Comparison of ENCODE assay signal across 8 mouse cellular contexts in the genomic region with DNA sequence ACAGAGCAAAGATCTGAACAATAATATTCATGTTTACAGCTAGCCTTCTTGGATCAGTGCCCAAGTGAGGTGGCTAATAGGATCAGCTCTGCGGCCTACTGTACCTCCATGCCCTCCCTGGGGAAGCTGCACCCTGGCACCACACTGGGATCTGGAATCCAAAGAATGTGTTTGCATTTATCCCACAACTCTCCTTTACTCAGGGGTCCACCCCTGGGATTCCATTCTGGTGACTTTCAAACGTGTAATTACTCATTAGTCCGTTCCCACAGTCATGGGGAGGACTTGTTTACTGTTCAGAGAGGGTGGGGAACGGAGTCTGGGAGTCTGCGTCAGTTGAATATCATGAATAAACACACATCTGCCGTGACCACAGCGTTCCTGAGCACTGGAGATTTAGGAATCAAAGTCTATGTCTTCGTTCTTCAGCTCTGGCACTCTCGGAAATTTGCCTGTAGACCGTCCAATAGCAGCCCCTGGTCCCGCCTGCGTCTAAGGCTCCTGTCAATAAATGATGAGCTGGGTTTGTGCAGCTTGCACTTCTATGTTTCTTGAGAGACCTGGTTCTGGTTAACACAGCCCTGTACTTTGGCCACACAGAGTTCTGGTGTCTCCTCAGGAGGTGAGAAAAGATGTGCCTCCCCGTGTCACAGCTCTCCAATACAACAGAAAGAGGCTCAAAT.
DNase-seq lines count a peak whose midpoint lies in the region; ATAC-seq lines count a peak whose summit lies in the region.

No protein-coding gene starts in this region.

- no peaks in the 10 kb centered on the region for H3K9me3 ChIP-seq in limb, embryonic 13.5 days
- H3K9me3 ChIP-seq in liver, embryonic 11.5 days (ENCODE audit: control insufficient read depth, low read length): no peaks in the 10 kb centered on the region

- no peaks in the 10 kb centered on the region for H3K27me3 ChIP-seq in limb, embryonic 13.5 days
- no peaks in the 10 kb centered on the region for H3K27me3 ChIP-seq in liver, embryonic 11.5 days (replicated peaks; ENCODE audit: control insufficient read depth, insufficient read depth, low read length)

- H3K27ac ChIP-seq in limb, embryonic 13.5 days: no peak overlapping the region
- H3K27ac ChIP-seq in liver, embryonic 11.5 days (ENCODE audit: low read depth, low read length): no peak overlapping the region

- H3K4me3 ChIP-seq in limb, embryonic 13.5 days: no peak overlapping the region
- no peak overlapping the region for H3K4me3 ChIP-seq in liver, embryonic 11.5 days (ENCODE audit: low read depth, low read length)

- WGBS in limb, embryonic 13.5 days: 21% methylated on average over 13 of the region's 13 CpGs
- 30% methylated on average over 13 of the region's 13 CpGs for WGBS in liver, embryonic 11.5 days

- no peak overlapping the region for H3K9ac ChIP-seq in limb, embryonic 13.5 days
- H3K9ac ChIP-seq in liver, embryonic 11.5 days (ENCODE audit: low read depth, low read length): no peak overlapping the region

- 0 out of 2 replicates have a peak, but pooled peaks have one; percentile 32 for ATAC-seq in limb, embryonic 13.5 days (ENCODE audit: low FRiP score, low read depth)
- ATAC-seq in liver, embryonic 11.5 days (replicated peaks; ENCODE audit: low FRiP score): no peak
- ATAC-seq in erythroblast, adult 5-6 weeks (replicated peaks; ENCODE audit: low FRiP score, poor library complexity, severe bottlenecking): no peak

- H3K4me2 ChIP-seq in limb, embryonic 13.5 days (replicated peaks): no peak overlapping the region
- no peak overlapping the region for H3K4me2 ChIP-seq in liver, embryonic 11.5 days

- H3K4me1 ChIP-seq in limb, embryonic 13.5 days: peaks cover 15% of the 10 kb centered on the region
- H3K4me1 ChIP-seq in liver, embryonic 11.5 days (replicated peaks; ENCODE audit: control insufficient read depth, insufficient read depth, low read length): no peaks in the 10 kb centered on the region

- no peaks in the 10 kb centered on the region for H3K36me3 ChIP-seq in limb, embryonic 13.5 days
- H3K36me3 ChIP-seq in liver, embryonic 11.5 days (ENCODE audit: control insufficient read depth, insufficient read depth, low read length): no peaks in the 10 kb centered on the region

- DNase-seq in adrenal gland, postnatal 10 days: peak; percentile 11
- no peak for DNase-seq in adrenal gland, postnatal 14 days
- peak; percentile 65 for DNase-seq in retina, postnatal 1 day
- no peak for DNase-seq in retina, embryonic 14.5 days (ENCODE audit: low spot score)
- no peak for DNase-seq in liver, embryonic 11.5 days (ENCODE audit: low spot score)
- DNase-seq in layer of hippocampus, adult 8-10 months (ENCODE audit: low spot score in 2 of 2): no peak

Comparison
In these comparisons a context has a peak if more than half of its experiments do, and no peak if none do; other contexts are left out.
1. DNase-seq: peak in adrenal gland, postnatal 10 days (single experiment) and retina, postnatal 1 day (single experiment); none in adrenal gland, postnatal 14 days (single experiment), retina, embryonic 14.5 days (single experiment), liver, embryonic 11.5 days (single experiment) and layer of hippocampus, adult 8-10 months (0 of 2).